Mouse (Mus musculus) forebrain, embryonic 13.5 days (tissue): ENCODE data around the gene Rreb1. TPM values are rescaled to one million over a fixed set of nuclear protein-coding genes. Genes with fewer than 3 reads are reported as not detected.

Source experiments
- ATAC-seq: fragments of 200-750 bp; cut with Nextera tagmentation; 2 replicates; pipeline ENCODE4 v1.8.0; 2017
- H3K27ac ChIP-seq: fragments of 300-500 bp; sonication (generic); 2 replicates; pipeline ENCODE4 v1.5.1; 2015; ENCODE audit warnings: inconsistent platforms, mild to moderate bottlenecking, moderate library complexity
- H3K27me3 ChIP-seq: fragments of 300-500 bp; sonication (generic); 2 replicates; pipeline ENCODE4 v1.6.1; 2015; ENCODE audit warnings: mild to moderate bottlenecking, inconsistent platforms
- H3K36me3 ChIP-seq: fragments of 300-500 bp; sonication (generic); 2 replicates; pipeline ENCODE4 v1.6.1; 2015; ENCODE audit warnings: mild to moderate bottlenecking, inconsistent platforms; ENCODE audit not compliant: poor library complexity, severe bottlenecking
- H3K4me1 ChIP-seq: fragments of 300-500 bp; sonication (generic); 2 replicates; pipeline ENCODE4 v1.6.1; 2015; ENCODE audit warnings: inconsistent platforms
- H3K4me2 ChIP-seq: fragments of 300-500 bp; sonication (generic); 2 replicates; pipeline ENCODE4 v1.6.1; 2015; ENCODE audit warnings: inconsistent platforms, mild to moderate bottlenecking, moderate library complexity
- H3K4me3 ChIP-seq: fragments of 300-500 bp; sonication (generic); 2 replicates; pipeline ENCODE4 v1.5.1; 2015; ENCODE audit warnings: mild to moderate bottlenecking, inconsistent platforms
- H3K9ac ChIP-seq: fragments of 300-500 bp; sonication (generic); 2 replicates; pipeline ENCODE4 v1.6.1; 2015; ENCODE audit warnings: mild to moderate bottlenecking, inconsistent platforms
- H3K9me3 ChIP-seq: fragments of 300-500 bp; sonication (generic); replicated peaks from 2 replicates; pipeline ENCODE4 v1.6.1; 2016; ENCODE audit warnings: inconsistent platforms
- WGBS: fragments of 180-500 bp; shearing (Covaris S2); methylation state at CpG from one replicate; pipeline ENCODE4 v1.1.7; 2015; 5-methylcytosine and 5-hydroxymethylcytosine counted together
- polyA plus RNA-seq: library from polyadenylated mRNA; unstranded; fragments of >200 nt; fragmentation: Nextera tagmentation; extraction: Ambion mirVana; gene quantifications from 2 replicates; pipeline ENCODE4 v1.2.1, GENCODE M21; 2015

Gene Rreb1
- polyA plus RNA-seq, 1 experiment from 2014 or later = 1.7 TPM

GRCm38 (mm10) chr13:37873125-37873891, 95.1 kb downstream of the Rreb1 start:
- ATAC-seq = no peak
- 69% methylated on average over 7 of the region's 7 CpGs for WGBS
- H3K4me1 ChIP-seq = no peaks in the 10 kb centered on the region

GRCm38 (mm10) chr13:37875919-37876318, 97.7 kb downstream of the Rreb1 start:
- Histone ChIP-seq H3K9ac (no peak overlapping the region), H3K4me1 (no peaks in the 10 kb centered on the region), H3K27me3 (no peaks in the 10 kb centered on the region), H3K36me3 (no peaks in the 10 kb centered on the region), H3K9me3 (no peaks in the 10 kb centered on the region), H3K27ac (no peak overlapping the region), H3K4me3 (no peak overlapping the region), H3K4me2 (no peak overlapping the region)
- ATAC-seq = no peak
- WGBS = 91% methylated on average over 2 of the region's 2 CpGs

More at GRCm38 (mm10) chr13:37873125-37873891, 95.1 kb downstream of the Rreb1 start:
- no peaks in the 10 kb centered on the region for H3K27me3 ChIP-seq
- no peak overlapping the region for H3K4me2 ChIP-seq
- H3K9me3 ChIP-seq = no peaks in the 10 kb centered on the region
- H3K9ac ChIP-seq = no peak overlapping the region; the same call in 1 of the 2 replicates
- no peak overlapping the region for H3K4me3 ChIP-seq
- no peak overlapping the region for H3K27ac ChIP-seq
- H3K36me3 ChIP-seq = no peaks in the 10 kb centered on the region

- no peak overlapping the region for H3K4me2 ChIP-seq
- WGBS = 76% methylated on average over 5 of the region's 5 CpGs
- no peak overlapping the region for H3K27ac ChIP-seq
- H3K4me3 ChIP-seq = no peak overlapping the region
- no peak for ATAC-seq
- no peaks in the 10 kb centered on the region for H3K36me3 ChIP-seq
- no peaks in the 10 kb centered on the region for H3K4me1 ChIP-seq
- no peaks in the 10 kb centered on the region for H3K9me3 ChIP-seq
- no peak overlapping the region for H3K9ac ChIP-seq
- H3K27me3 ChIP-seq = no peaks in the 10 kb centered on the region
These were observed 98.2 kb downstream of the Rreb1 start for GRCm38 (mm10) chr13:37876366-37876765.

GRCm38 (mm10) chr13:37876836-37877235, 98.6 kb downstream of the Rreb1 start:
- no peak for ATAC-seq
- H3K27me3 ChIP-seq = no peaks in the 10 kb centered on the region
- H3K4me2 ChIP-seq = no peak overlapping the region
- H3K4me1 ChIP-seq = no peaks in the 10 kb centered on the region
- no peak overlapping the region for H3K9ac ChIP-seq
- H3K27ac ChIP-seq = no peak overlapping the region
- WGBS = 70% methylated on average over 4 of the region's 4 CpGs
- no peaks in the 10 kb centered on the region for H3K36me3 ChIP-seq
- no peaks in the 10 kb centered on the region for H3K9me3 ChIP-seq
- H3K4me3 ChIP-seq = no peak overlapping the region

GRCm38 (mm10) chr13:37877241-37877640, 99.0 kb downstream of the Rreb1 start:
- 69% methylated on average over 3 of the region's 3 CpGs for WGBS

GRCm38 (mm10) chr13:37878918-37879331, 100.7 kb downstream of the Rreb1 start:
- H3K36me3 ChIP-seq = no peaks in the 10 kb centered on the region

More at GRCm38 (mm10) chr13:37877241-37877640, 99.0 kb downstream of the Rreb1 start:
- no peaks in the 10 kb centered on the region for H3K36me3 ChIP-seq
- no peaks in the 10 kb centered on the region for H3K27me3 ChIP-seq
- ATAC-seq = no peak
- no peak overlapping the region for H3K27ac ChIP-seq
- no peak overlapping the region for H3K4me3 ChIP-seq
- H3K4me2 ChIP-seq = no peak overlapping the region
- H3K9ac ChIP-seq = no peak overlapping the region
- H3K9me3 ChIP-seq = no peaks in the 10 kb centered on the region
- no peaks in the 10 kb centered on the region for H3K4me1 ChIP-seq

GRCm38 (mm10) chr13:37879556-37879955, 101.4 kb downstream of the Rreb1 start:
- Histone ChIP-seq H3K9ac (no peak overlapping the region), H3K9me3 (no peaks in the 10 kb centered on the region), H3K4me3 (no peak overlapping the region), H3K27me3 (no peaks in the 10 kb centered on the region), H3K4me2 (no peak overlapping the region), H3K36me3 (no peaks in the 10 kb centered on the region), H3K27ac (no peak overlapping the region), H3K4me1 (no peaks in the 10 kb centered on the region)
- 76% methylated on average over 5 of the region's 5 CpGs for WGBS
- ATAC-seq = no peak

More at GRCm38 (mm10) chr13:37878918-37879331, 100.7 kb downstream of the Rreb1 start:
- Histone ChIP-seq H3K9ac (no peak overlapping the region), H3K9me3 (no peaks in the 10 kb centered on the region), H3K4me1 (no peaks in the 10 kb centered on the region), H3K4me3 (no peak overlapping the region), H3K27me3 (no peaks in the 10 kb centered on the region), H3K4me2 (no peak overlapping the region), H3K27ac (no peak overlapping the region)
- no peak for ATAC-seq
- WGBS = 99% methylated on average over 2 of the region's 2 CpGs

GRCm38 (mm10) chr13:37880035-37880434, 101.8 kb downstream of the Rreb1 start:
- whole genome bisulfite sequencing = 48% methylated on average over 1 of the region's 1 CpGs
- no peak for ATAC-seq

GRCm38 (mm10) chr13:37880581-37881130, 102.5 kb downstream of the Rreb1 start:
- Histone ChIP-seq H3K9me3 (no peaks in the 10 kb centered on the region), H3K36me3 (no peaks in the 10 kb centered on the region), H3K9ac (no peak overlapping the region), H3K4me2 (no peak overlapping the region), H3K27ac (no peak overlapping the region), H3K4me1 (no peaks in the 10 kb centered on the region), H3K4me3 (no peak overlapping the region), H3K27me3 (no peaks in the 10 kb centered on the region)
- no peak for ATAC-seq
- WGBS = 86% methylated on average over 9 of the region's 9 CpGs

More at GRCm38 (mm10) chr13:37880035-37880434, 101.8 kb downstream of the Rreb1 start:
- Histone ChIP-seq H3K27me3 (no peaks in the 10 kb centered on the region), H3K9me3 (no peaks in the 10 kb centered on the region), H3K4me2 (no peak overlapping the region), H3K36me3 (no peaks in the 10 kb centered on the region), H3K9ac (no peak overlapping the region), H3K4me3 (no peak overlapping the region), H3K27ac (no peak overlapping the region), H3K4me1 (no peaks in the 10 kb centered on the region)

GRCm38 (mm10) chr13:37882521-37882920, 104.3 kb downstream of the Rreb1 start:
- H3K27me3 ChIP-seq = no peaks in the 10 kb centered on the region
- no peak overlapping the region for H3K4me3 ChIP-seq
- no peak for ATAC-seq
- no peak overlapping the region for H3K9ac ChIP-seq
- 90% methylated on average over 8 of the region's 8 CpGs for WGBS
- H3K36me3 ChIP-seq = no peaks in the 10 kb centered on the region
- H3K4me1 ChIP-seq = no peaks in the 10 kb centered on the region
- H3K9me3 ChIP-seq = no peaks in the 10 kb centered on the region
- H3K4me2 ChIP-seq = no peak overlapping the region
- H3K27ac ChIP-seq = no peak overlapping the region

- H3K4me2 ChIP-seq = no peak overlapping the region
- H3K27ac ChIP-seq = no peak overlapping the region
- H3K36me3 ChIP-seq = no peaks in the 10 kb centered on the region
- H3K27me3 ChIP-seq = no peaks in the 10 kb centered on the region
- WGBS = 84% methylated on average over 5 of the region's 5 CpGs
- no peak for ATAC-seq
- H3K9ac ChIP-seq = no peak overlapping the region
- no peak overlapping the region for H3K4me3 ChIP-seq
- H3K9me3 ChIP-seq = no peaks in the 10 kb centered on the region
- H3K4me1 ChIP-seq = no peaks in the 10 kb centered on the region
These were observed 104.8 kb downstream of the Rreb1 start for GRCm38 (mm10) chr13:37883008-37883407.

- no peak overlapping the region for H3K27ac ChIP-seq
- no peaks in the 10 kb centered on the region for H3K27me3 ChIP-seq
- no peak for ATAC-seq
- no peak overlapping the region for H3K9ac ChIP-seq
- H3K4me2 ChIP-seq = no peak overlapping the region
- H3K36me3 ChIP-seq = no peaks in the 10 kb centered on the region
- no peak overlapping the region for H3K4me3 ChIP-seq
- 86% methylated on average over 2 of the region's 2 CpGs for WGBS
- H3K9me3 ChIP-seq = no peaks in the 10 kb centered on the region
- no peaks in the 10 kb centered on the region for H3K4me1 ChIP-seq
These were observed 107.2 kb downstream of the Rreb1 start for GRCm38 (mm10) chr13:37885392-37885791.
